Mouse (Mus musculus) mature B cell (primary cell): Measurements from ENCODE around the gene B4galt2.

Source experiments
- in situ Hi-C: fragments of 300-500 bp; cut with MboI; formaldehyde crosslinking; loops from 2 replicates; pipeline ENCODE4 v1.14.3; 2019

The B4galt2 gene

GRCm38 (mm10) chr4:117906196-117906595 is 22.9 kb upstream of the B4galt2 start:
- in situ Hi-C loops = no loop called here

DNA sequence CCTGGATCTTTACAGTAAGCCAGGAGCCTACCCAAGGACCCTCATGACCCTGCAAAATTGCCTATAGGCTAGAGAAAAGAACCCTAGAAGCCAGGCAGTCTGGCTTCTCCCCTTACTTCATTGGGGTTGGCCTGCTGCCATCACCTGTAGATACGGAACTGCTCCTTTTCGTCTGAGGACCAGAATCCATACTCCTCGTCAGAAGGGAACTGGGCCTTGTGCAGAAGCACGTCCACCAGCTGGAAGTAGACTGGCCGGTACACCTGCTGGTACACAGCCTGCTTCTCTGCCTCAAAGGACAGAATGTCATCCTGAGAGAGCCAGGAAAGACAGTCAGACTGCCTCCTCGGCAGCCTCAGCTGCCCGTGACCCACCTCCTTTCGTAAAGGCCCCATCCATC is 21.5 kb upstream of the B4galt2 start:
- in situ Hi-C loops = no loop called here

DNA sequence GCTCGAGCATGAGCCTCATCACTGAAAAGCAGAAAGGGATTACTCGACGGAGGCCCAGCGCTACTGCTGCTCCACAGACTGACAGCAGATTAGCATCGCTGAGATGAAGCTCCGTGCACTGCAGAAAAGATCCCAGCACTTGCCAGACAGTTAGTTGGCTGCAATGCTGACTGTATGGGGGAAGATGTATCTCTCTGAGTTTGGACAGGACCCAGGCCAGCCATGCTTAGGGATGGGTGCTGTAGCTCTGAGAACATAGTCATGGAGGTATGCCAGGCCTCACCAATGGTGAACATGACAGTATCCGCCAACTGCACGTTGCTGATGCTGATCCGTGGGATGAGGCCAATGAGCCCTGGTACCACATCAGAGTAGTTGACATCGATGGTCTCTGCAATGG is 20.8 kb upstream of the B4galt2 start:
- in situ Hi-C loops = no loop called here

DNA sequence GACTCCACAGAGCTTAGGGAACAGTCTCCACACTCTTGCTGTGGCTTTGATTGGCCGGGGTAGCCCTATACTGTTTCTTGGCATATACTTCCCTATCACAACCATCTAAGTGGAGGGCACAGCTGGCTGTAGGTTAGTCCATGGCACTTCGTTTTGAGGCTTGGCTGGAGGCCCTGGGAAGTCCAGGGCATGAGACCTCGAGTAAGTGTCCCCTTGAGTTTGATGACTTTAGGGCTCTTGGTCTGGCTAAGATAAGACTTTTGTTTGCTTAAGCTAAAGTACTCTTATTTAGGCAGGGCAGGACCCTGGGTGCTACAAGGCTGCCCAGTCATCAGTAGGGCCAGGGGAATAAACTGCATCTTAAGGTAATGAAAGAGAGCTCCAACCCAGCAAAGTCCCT is 14.8 kb upstream of the B4galt2 start:
- in situ Hi-C loops = no loop called here

- in situ Hi-C loops = no loop called here
Measured at GRCm38 (mm10) chr4:117896031-117896430, 12.7 kb upstream of the B4galt2 start.

DNA sequence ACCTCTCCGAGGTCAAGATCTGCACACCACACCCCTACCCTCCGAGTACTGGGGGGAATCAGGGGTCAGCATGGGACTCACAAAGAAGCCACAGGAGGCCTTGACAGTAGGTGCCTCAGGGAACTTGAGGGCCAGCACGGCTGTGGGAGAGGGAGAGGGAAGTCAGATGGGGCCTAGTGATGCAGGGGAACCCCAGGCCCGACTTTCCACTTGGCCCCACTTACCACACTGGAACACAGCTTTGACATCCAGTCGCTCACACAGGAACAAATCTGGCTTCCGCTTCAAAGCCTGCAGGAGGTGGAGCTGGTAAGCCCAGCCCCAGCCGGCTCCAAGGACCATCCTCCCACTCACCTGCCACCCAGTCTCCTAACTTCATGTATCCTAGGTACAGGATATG is 12.1 kb upstream of the B4galt2 start:
- in situ Hi-C loops = no loop called here

DNA sequence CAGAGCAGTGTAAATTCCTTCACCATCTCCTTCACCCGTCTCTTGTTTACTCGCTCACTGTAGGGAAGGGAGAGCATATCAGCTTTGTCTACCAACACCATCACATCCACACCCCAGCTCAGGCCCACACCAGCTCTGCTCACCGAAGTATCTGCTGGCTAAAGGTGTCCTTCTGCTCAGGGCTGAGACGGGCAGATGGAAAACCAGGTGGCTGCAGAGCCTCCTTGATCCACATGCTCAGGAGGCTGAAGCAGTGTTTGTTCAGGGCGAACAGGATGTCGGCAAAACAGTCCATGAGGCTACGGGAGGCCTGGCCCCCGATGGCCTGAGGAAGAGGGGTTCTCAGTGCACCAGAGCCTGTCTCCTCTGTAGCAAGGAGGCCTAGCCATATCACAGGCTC is 11.3 kb upstream of the B4galt2 start:
- in situ Hi-C loops = no loop called here

GRCm38 (mm10) chr4:117893376-117893775 is 10.1 kb upstream of the B4galt2 start:
- in situ Hi-C loops = no loop called here

- in situ Hi-C loops = no loop called here
Measured at GRCm38 (mm10) chr4:117891738-117892161, 8.5 kb upstream of the B4galt2 start, which contains the start of gene Dph2. Gene Dph2, minus strand, starts transcription at chr4:117892032.

- in situ Hi-C loops = no loop called here
Measured at GRCm38 (mm10) chr4:117890750-117891149, 7.5 kb upstream of the B4galt2 start.

DNA sequence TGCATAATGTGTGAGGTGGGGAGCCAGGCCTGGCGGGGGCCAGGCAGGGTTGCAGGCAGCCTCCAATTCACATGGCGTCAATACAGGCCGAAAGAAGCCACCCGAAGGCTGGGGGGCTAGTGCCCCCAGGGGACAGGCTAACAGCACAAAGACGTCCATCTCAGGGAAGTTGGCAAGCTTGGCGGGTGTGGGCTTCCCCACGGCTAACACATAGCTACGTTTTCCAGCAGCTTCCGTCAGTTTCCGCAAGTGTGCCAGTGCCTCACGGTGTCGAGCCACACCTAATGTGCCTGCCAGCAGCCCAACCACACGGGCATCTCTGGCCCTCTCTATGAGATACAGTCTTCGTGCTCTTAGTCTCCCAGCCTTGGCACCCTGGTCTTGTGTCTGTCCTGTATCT is 6.7 kb upstream of the B4galt2 start:
- in situ Hi-C loops = no loop called here

- in situ Hi-C loops = no loop called here
Measured at GRCm38 (mm10) chr4:117889471-117889870, 6.2 kb upstream of the B4galt2 start.

DNA sequence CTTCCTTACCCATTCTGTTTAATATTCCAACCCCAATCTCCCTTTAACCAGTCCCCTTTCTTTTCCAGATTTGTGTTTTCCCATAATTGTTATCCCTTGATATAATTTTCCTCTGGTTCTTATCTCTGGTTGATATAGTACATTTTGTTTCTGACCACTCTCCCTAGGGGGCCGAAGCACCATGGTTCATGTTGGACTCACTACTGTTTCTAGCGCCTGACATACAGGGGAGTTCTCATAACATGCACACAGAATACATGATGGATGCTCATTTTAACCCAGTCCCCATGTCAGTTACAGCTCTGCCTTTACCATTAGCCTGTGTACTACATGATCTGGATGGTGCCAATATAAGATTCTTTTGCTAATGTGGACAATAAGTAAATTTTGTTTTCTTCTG is 4.6 kb upstream of the B4galt2 start:
- in situ Hi-C loops = no loop called here

DNA sequence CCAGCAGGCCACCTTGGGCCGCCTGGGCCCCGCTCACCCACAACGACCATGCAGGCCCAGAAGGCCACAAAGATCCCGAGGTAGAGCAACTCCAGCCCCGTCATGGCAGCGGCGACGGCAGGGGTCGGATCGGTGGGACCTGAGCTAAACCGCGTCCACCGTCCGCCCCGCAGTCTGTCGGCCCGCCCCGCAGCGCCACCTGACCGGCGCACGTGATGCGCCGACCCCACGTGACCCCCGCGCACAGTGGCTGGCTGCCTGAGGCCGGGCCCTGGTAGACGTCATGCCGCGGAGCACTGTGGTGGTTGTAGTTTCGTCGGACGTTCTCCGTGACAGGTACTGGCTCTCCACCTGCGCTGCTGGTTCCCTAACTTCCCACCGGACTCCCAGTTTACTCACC is 3.8 kb upstream of the B4galt2 start, which contains the start of gene Atp6v0b:
TSS of gene Atp6v0b (minus strand) at position 201 of the 400 bp plus-strand sequence.
- in situ Hi-C loops = no loop called here

DNA sequence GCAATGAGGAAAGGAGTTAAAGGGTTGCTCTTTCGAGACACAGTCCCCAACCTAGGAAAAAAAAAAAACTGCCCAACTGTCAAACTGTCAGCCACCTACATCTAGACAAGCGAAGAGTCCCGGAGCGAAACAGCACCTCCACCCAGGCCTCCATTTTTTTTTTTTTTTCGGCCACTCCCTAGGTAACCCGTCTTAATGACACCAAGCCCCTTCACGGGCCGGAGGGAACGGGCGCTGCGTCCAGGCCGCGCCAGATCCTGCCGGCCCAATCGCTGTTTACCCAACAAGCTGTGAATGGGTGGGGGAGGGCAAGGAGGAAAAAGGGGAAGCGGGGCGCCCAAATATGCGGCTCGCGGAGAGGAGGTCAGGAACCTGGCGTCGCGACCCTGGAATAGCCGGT is 3.4 kb upstream of the B4galt2 start:
- in situ Hi-C loops = no loop called here

- in situ Hi-C loops = no loop called here
Measured at GRCm38 (mm10) chr4:117885994-117886393, 2.7 kb upstream of the B4galt2 start.

- in situ Hi-C loops = no loop called here
Measured at GRCm38 (mm10) chr4:117885093-117885492, 1.8 kb upstream of the B4galt2 start.

DNA sequence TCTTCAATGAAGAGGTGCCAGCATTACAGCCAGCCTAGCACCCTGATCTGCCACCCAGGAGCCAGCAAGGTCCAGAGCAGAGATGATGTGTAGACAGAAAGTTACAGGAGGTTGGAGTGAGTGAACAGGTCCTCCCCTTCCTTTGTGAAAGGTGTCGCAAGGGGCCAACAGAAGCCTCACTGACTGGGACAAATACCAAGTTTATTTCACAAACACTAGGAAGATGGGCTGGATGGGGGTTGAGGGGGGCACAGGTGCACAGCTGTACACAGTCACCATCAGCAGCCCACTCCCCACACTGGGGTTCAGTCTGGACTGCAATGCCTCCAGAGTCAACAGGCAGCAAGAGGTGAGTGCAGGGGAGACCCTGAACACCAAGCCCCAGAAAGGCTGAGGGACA is 859 bp upstream of the B4galt2 start:
- in situ Hi-C loops = no loop called here

DNA sequence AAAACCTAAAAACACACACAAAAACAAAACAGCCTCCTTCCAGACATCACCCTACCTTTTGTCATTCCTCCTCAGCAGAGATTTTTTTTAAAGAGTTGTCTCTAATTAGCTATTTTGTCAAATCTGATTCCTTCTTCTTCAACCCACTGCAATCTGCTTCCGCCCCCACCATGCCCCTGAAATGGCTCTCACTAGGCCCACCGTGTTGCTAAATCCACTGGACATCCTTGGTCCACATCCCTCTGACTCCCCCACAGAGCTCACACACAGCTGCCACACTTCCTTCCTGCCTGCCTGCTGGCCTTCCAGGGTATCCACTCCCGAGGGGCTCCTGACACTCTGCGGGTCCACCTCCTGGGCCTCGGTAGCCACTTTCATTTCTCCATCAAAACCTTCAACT is 4.6 kb downstream of the B4galt2 start:
- in situ Hi-C loops = no loop called here

- in situ Hi-C loops = no loop called here
Measured at GRCm38 (mm10) chr4:117878301-117878700, 5.0 kb downstream of the B4galt2 start.

DNA sequence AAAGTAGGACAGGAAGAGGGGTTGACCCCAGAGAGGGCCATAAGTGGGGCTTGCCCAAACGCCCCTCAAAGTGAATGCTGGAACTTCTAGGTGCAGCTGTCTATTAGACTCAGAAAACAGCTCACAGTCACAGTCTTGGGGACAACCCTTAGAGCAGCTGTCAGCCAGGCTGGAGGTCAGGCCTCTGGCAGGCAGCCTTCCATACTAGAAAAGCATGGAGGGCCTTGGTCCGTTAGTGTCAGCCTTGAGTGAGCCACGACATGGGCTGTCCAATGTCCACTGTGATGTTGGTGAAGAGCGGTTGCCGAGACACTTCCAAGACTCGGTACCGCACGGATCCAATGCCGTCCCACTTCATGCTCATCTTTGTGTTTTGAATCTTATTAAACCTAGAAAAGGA is 9.7 kb downstream of the B4galt2 start:
- in situ Hi-C loops = no loop called here

- in situ Hi-C loops = no loop called here
Measured at GRCm38 (mm10) chr4:117872471-117872886, 10.8 kb downstream of the B4galt2 start, which contains the start of gene Ccdc24. Gene Ccdc24, minus strand, starts transcription at chr4:117872557.

GRCm38 (mm10) chr4:117871787-117872186 is 11.5 kb downstream of the B4galt2 start:
- in situ Hi-C loops = no loop called here

- in situ Hi-C loops = no loop called here
Measured at GRCm38 (mm10) chr4:117870437-117870836, 12.8 kb downstream of the B4galt2 start.

- in situ Hi-C loops = no loop called here
Measured at GRCm38 (mm10) chr4:117869317-117869716, 14.0 kb downstream of the B4galt2 start.
